Mouse (Mus musculus) thymus, adult 2 months (tissue): ENCODE measurements around the gene Nr4a3.

Experiments used
- CTCF ChIP-seq: fragments of 200-500 bp; IDR thresholded peaks from 2 replicates; pipeline ENCODE4 v1.5.1; 2012; ENCODE audit warnings: mild to moderate bottlenecking, control low read depth, low read length, moderate library complexity, borderline replicate concordance; ENCODE audit not compliant: control insufficient read depth, poor library complexity, insufficient read depth; ENCODE audit errors: extremely low read depth
- POLR2A ChIP-seq: fragments of 200-500 bp; IDR thresholded peaks from 2 replicates; pipeline ENCODE4 v1.6.1; 2012; ENCODE audit warnings: mild to moderate bottlenecking, low read length, control low read depth, moderate library complexity; ENCODE audit not compliant: control insufficient read depth, poor library complexity, insufficient read depth; ENCODE audit errors: extremely low read depth

DNA sequence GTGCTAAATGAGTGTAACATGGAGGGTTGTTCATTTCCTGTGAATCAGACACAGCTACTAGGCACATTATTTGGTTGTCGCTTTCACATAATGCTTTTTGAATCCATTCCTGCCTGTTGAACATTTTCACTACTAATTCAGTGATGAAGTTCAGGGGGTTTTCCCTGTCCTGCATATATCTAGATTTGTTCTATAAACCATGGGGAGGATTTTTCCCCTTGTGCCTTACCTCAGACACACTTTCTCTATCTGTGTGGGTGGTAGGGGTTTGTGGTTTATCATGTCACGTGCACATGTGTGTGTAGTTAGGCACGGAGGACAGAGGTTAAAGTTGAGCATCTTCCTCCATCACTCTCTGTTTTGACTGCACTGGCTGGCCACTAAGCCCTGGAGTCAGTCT is 32.7 kb upstream of the Nr4a3 start:
- TF ChIP-seq CTCF (no peak), POLR2A (no peak)
